Mouse (Mus musculus) forebrain, embryonic 15.5 days (tissue): ENCODE data around the gene Adam22. TPM values are rescaled to one million over a fixed set of nuclear protein-coding genes. Genes with fewer than 3 reads are reported as not detected.

ENCODE experiments used
- ATAC-seq: fragments of 200-750 bp; cut with Nextera tagmentation; replicated peaks from 2 replicates; pipeline ENCODE4 v1.8.0; 2017; ENCODE audit warnings: mild to moderate bottlenecking, moderate TSS enrichment, moderate library complexity
- H3K27ac ChIP-seq: fragments of 300-500 bp; sonication (generic); replicated peaks from 2 replicates; pipeline ENCODE4 v1.5.1; 2015; ENCODE audit warnings: mild to moderate bottlenecking, inconsistent platforms
- H3K27me3 ChIP-seq: fragments of 300-500 bp; sonication (generic); 2 replicates; pipeline ENCODE4 v1.6.1; 2015; ENCODE audit warnings: inconsistent platforms
- H3K36me3 ChIP-seq: fragments of 300-500 bp; sonication (generic); 2 replicates; pipeline ENCODE4 v1.6.1; 2015; ENCODE audit warnings: mild to moderate bottlenecking, inconsistent platforms
- H3K4me1 ChIP-seq: fragments of 300-500 bp; sonication (generic); 2 replicates; pipeline ENCODE4 v1.6.1; 2015; ENCODE audit warnings: inconsistent platforms
- H3K4me2 ChIP-seq: fragments of 300-500 bp; sonication (generic); replicated peaks from 2 replicates; pipeline ENCODE4 v1.6.1; 2015; ENCODE audit warnings: mild to moderate bottlenecking, inconsistent platforms
- H3K4me3 ChIP-seq: fragments of 300-500 bp; sonication (generic); 2 replicates; pipeline ENCODE4 v1.5.1; 2015; ENCODE audit warnings: mild to moderate bottlenecking, inconsistent platforms
- H3K9ac ChIP-seq: fragments of 300-500 bp; sonication (generic); replicated peaks from 2 replicates; pipeline ENCODE4 v1.6.1; 2015; ENCODE audit warnings: mild to moderate bottlenecking, inconsistent platforms
- H3K9me3 ChIP-seq: fragments of 300-500 bp; sonication (generic); 2 replicates; pipeline ENCODE4 v1.6.1; 2016; ENCODE audit warnings: inconsistent platforms
- WGBS: fragments of 180-500 bp; shearing (Covaris S2); methylation state at CpG from one replicate; pipeline ENCODE4 v1.1.7; 2015; ENCODE audit warnings: mixed read lengths; 5-methylcytosine and 5-hydroxymethylcytosine counted together
- polyA plus RNA-seq: library from polyadenylated mRNA; unstranded; fragments of >200 nt; fragmentation: Nextera tagmentation; extraction: Ambion mirVana; gene quantifications from 2 replicates; pipeline ENCODE4 v1.2.1, GENCODE M21; 2015

The Adam22 gene
- polyA plus RNA-seq, 1 experiment from 2014 or later, result 41.4 TPM

DNA sequence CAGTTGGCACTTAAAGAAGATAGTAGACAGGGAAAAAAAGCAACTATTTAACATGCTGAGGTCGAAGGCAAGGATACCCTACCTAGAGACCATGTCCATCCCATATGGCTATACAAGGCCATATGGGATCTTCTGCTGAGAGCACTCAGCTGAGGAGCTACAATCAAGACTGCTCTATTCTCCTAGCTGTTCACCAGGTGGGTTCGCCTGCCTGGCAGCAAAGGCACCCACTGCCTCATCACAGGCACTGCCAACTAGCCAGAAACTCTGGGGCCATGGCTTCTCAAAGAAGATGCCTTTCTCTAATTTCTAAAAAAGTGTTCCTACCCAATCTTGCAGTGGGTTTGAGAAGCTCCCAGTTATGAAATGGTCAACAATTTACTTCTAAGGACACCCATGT, 238.2 kb downstream of the Adam22 start:
- no peak overlapping the region for H3K9ac ChIP-seq
- no peak overlapping the region for H3K4me2 ChIP-seq
- no peaks in the 10 kb centered on the region for H3K9me3 ChIP-seq
- no peak overlapping the region for H3K4me3 ChIP-seq
- no peaks in the 10 kb centered on the region for H3K4me1 ChIP-seq
- H3K36me3 ChIP-seq, result peaks cover 22% of the 10 kb centered on the region
- no peaks in the 10 kb centered on the region for H3K27me3 ChIP-seq
- H3K27ac ChIP-seq, result no peak overlapping the region
- WGBS, result 83% methylated on average over 2 of the region's 2 CpGs
- ATAC-seq, result no peak

- Histone ChIP-seq H3K27me3 (no peaks in the 10 kb centered on the region), H3K4me2 (no peak overlapping the region), H3K27ac (no peak overlapping the region), H3K4me1 (peaks cover 5% of the 10 kb centered on the region), H3K4me3 (no peak overlapping the region), H3K36me3 (peaks cover 9% of the 10 kb centered on the region; the same call in 1 of the 2 replicates), H3K9ac (no peak overlapping the region), H3K9me3 (no peaks in the 10 kb centered on the region)
- no peak for ATAC-seq
- 86% methylated on average over 3 of the region's 3 CpGs for WGBS
These were observed 247.0 kb downstream of the Adam22 start for GRCm38 (mm10) chr5:8120926-8121325.

- no peaks in the 10 kb centered on the region for H3K27me3 ChIP-seq
- 79% methylated on average over 2 of the region's 2 CpGs for WGBS
- ATAC-seq, result no peak
- peaks cover 8% of the 10 kb centered on the region; the same call in 1 of the 2 replicates for H3K36me3 ChIP-seq
- H3K4me2 ChIP-seq, result no peak overlapping the region
- H3K27ac ChIP-seq, result no peak overlapping the region
- H3K9me3 ChIP-seq, result no peaks in the 10 kb centered on the region
- no peak overlapping the region for H3K4me3 ChIP-seq
- H3K4me1 ChIP-seq, result peaks cover 5% of the 10 kb centered on the region
- H3K9ac ChIP-seq, result no peak overlapping the region
These were observed 247.9 kb downstream of the Adam22 start for GRCm38 (mm10) chr5:8120087-8120486.

- no peak overlapping the region for H3K4me3 ChIP-seq
- no peak overlapping the region for H3K27ac ChIP-seq
- WGBS, result 52% methylated on average over 5 of the region's 5 CpGs
- H3K9me3 ChIP-seq, result no peaks in the 10 kb centered on the region
- no peak overlapping the region for H3K4me2 ChIP-seq
- H3K36me3 ChIP-seq, result 0 out of 2 replicates have a peak, but pooled peaks cover 3% of the 10 kb centered on the region
- H3K9ac ChIP-seq, result no peak overlapping the region
- no peaks in the 10 kb centered on the region for H3K27me3 ChIP-seq
- peaks cover 5% of the 10 kb centered on the region for H3K4me1 ChIP-seq
- peak; percentile 77; the same call in 1 of the 2 replicates for ATAC-seq
These were observed 251.3 kb downstream of the Adam22 start for GRCm38 (mm10) chr5:8116561-8117168.

DNA sequence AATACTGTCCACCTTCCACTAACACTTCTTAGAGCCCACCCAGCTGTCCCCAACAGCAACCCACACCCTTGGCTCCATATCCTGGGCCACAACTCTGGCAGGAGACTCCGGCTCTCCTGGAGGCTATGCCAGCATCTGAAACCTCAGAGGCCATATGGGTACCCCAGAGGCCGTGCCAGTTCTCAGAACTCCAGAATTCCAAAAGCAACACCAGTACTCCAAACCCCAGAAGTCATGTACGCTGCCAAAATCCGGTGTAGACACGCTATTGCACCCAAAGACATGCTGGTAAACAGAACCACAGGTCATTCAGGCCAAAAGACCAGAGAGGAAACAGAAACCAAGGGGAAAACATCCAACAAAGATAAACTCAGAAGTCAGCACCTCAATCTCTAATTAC, 255.7 kb downstream of the Adam22 start:
- WGBS, result 84% methylated on average over 5 of the region's 5 CpGs
- ATAC-seq, result no peak

DNA sequence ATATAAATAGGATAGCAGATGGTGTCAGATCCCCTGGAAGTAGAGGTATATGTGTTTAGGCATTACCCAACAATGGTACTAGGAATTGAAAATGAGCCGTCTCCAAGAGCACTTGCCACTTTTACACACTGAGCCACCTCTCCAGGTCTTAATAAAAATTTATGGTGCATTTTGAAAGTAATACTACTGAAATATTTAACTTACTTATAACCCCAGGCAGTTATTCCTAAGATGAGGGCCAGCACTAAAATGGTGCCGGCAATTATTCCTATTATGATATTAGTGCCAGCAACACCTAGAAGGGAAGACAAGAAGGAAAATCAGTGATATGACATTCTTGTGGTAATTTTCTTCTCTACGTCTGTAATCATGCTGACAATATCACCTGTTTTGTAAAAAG, 256.3 kb downstream of the Adam22 start:
- ATAC-seq, result no peak
- 95% methylated on average over 3 of the region's 3 CpGs for WGBS
- Histone ChIP-seq H3K4me1 (peaks cover 4% of the 10 kb centered on the region), H3K9ac (no peak overlapping the region), H3K4me3 (no peak overlapping the region), H3K27me3 (no peaks in the 10 kb centered on the region), H3K9me3 (no peaks in the 10 kb centered on the region), H3K4me2 (no peak overlapping the region), H3K27ac (no peak overlapping the region), H3K36me3 (no peaks in the 10 kb centered on the region)

More for the DNA sequence above, 255.7 kb downstream of the Adam22 start:
- H3K4me2 ChIP-seq, result no peak overlapping the region
- no peak overlapping the region for H3K9ac ChIP-seq
- H3K27ac ChIP-seq, result no peak overlapping the region
- H3K36me3 ChIP-seq, result no peaks in the 10 kb centered on the region
- peaks cover 5% of the 10 kb centered on the region for H3K4me1 ChIP-seq
- H3K27me3 ChIP-seq, result no peaks in the 10 kb centered on the region
- H3K9me3 ChIP-seq, result no peaks in the 10 kb centered on the region
- no peak overlapping the region for H3K4me3 ChIP-seq

DNA sequence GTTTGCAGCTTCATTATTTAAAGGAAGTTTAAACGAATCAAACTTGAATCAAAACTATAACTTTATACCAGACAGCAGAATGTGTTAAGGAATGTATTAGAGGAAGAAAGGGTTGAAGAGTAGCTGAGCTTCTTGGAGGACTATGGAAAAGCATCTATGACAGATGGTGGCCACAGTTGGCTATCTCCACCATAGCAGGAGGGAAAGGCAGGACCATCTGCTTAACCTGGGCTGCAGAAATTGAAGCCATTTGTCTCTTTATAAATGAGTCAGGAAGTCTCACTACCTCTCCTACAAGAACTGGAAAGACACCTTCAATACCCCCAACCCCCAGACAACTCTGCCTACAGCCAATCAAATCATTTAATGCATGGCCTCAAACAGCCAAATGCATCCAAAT, 272.3 kb downstream of the Adam22 start:
- 96% methylated on average over 1 of the region's 1 CpGs for whole genome bisulfite sequencing
- no peak for ATAC-seq
- H3K36me3 ChIP-seq, result no peaks in the 10 kb centered on the region
- no peaks in the 10 kb centered on the region for H3K27me3 ChIP-seq
- no peak overlapping the region for H3K9ac ChIP-seq
- H3K27ac ChIP-seq, result no peak overlapping the region
- H3K4me1 ChIP-seq, result no peaks in the 10 kb centered on the region
- no peak overlapping the region for H3K4me2 ChIP-seq
- H3K4me3 ChIP-seq, result no peak overlapping the region
- no peaks in the 10 kb centered on the region for H3K9me3 ChIP-seq

DNA sequence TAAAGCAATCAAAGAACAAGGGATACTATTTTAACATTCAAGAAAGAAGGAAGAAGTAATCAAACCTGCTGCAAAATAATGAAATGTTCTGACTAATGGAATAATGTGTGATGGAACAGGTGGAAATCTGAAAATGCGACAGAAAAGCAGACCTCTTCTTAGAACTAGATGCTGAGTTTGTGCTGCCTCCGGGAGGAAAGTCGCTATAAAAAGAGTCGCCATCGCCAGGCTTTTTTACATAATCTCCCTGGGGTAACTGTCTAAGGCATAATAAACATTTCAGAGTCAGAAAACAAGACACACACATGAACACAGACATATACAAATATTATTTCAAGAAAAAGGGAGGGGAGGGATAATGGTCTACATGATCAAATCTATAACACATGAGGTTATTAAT, 273.0 kb downstream of the Adam22 start:
- Histone ChIP-seq H3K36me3 (no peaks in the 10 kb centered on the region), H3K9ac (no peak overlapping the region), H3K9me3 (no peaks in the 10 kb centered on the region), H3K4me1 (no peaks in the 10 kb centered on the region), H3K27ac (no peak overlapping the region), H3K4me2 (no peak overlapping the region), H3K4me3 (no peak overlapping the region), H3K27me3 (no peaks in the 10 kb centered on the region)
- ATAC-seq, result no peak
- 82% methylated on average over 5 of the region's 5 CpGs for WGBS

DNA sequence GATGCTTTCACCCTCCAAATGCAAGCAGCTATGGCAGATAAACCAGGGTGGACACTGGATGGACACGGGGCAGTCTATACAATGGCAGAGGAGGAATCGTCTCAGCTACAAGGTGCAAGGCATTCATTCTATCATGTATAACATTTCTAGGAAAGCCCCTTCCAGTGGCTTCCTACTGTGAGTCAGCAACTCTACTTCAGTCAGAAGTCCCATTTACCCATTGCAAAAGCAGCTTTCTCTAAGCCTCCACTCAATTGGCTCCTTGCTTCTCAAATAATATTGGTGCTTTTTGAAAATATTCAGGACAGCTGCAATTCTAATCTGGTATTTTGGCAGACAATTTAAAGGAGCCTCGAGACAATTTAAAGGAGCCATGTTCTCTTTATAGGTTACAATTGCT, 279.8 kb downstream of the Adam22 start:
- no peak overlapping the region for H3K27ac ChIP-seq
- ATAC-seq, result no peak
- no peaks in the 10 kb centered on the region for H3K9me3 ChIP-seq
- no peak overlapping the region for H3K4me2 ChIP-seq
- no peaks in the 10 kb centered on the region for H3K36me3 ChIP-seq
- H3K27me3 ChIP-seq, result no peaks in the 10 kb centered on the region
- H3K4me1 ChIP-seq, result no peaks in the 10 kb centered on the region
- H3K4me3 ChIP-seq, result no peak overlapping the region
- WGBS, result 78% methylated on average over 3 of the region's 3 CpGs
- no peak overlapping the region for H3K9ac ChIP-seq

DNA sequence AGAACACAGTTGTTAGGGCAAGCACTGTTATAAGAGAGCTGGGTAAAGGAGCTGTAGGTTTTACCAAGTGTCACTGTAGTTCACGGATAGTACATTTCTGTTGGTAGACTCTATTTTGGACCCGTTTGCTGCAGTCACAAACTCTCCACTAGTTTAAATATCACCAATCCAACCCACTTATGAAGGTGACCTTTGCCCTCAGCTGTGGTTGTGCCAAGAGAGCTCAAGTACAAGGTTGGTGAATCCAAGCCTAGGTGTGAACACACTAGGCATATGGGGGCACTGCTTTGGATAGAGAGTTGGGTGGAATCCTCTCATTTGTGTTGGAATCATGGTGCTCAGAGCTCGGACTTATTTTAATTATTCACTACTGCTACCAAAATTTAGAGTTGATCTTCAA, 282.3 kb downstream of the Adam22 start:
- Histone ChIP-seq H3K4me3 (no peak overlapping the region), H3K9me3 (no peaks in the 10 kb centered on the region), H3K27ac (no peak overlapping the region), H3K4me1 (no peaks in the 10 kb centered on the region), H3K4me2 (no peak overlapping the region), H3K36me3 (no peaks in the 10 kb centered on the region), H3K27me3 (no peaks in the 10 kb centered on the region), H3K9ac (no peak overlapping the region)
- no peak for ATAC-seq
- WGBS, result 93% methylated on average over 3 of the region's 3 CpGs

GRCm38 (mm10) chr5:8082800-8083509, 285.0 kb downstream of the Adam22 start:
- Histone ChIP-seq H3K4me2 (no peak overlapping the region), H3K27ac (no peak overlapping the region), H3K27me3 (no peaks in the 10 kb centered on the region), H3K9ac (no peak overlapping the region), H3K9me3 (no peaks in the 10 kb centered on the region), H3K4me3 (no peak overlapping the region), H3K4me1 (no peaks in the 10 kb centered on the region), H3K36me3 (no peaks in the 10 kb centered on the region)
- ATAC-seq, result no peak
- 77% methylated on average over 20 of the region's 20 CpGs for WGBS

DNA sequence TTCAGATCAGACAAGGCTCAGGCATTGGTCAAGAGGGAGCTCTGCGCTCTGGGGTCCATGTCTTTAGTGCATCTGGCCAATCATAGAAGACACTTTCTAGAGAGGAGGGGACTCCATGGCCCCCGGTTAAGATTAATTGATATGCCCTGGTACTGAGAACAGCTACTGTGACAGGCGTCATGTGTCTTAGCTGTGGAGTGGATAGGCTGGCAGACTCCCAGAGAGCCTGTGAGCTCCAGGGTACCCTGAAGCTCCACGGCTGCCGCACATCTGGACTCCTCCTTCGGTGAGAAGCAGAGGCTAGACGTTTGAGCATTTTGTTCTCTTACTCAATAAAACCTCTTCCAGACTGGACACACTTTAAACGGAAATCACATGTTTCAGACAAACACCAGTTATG, 290.5 kb downstream of the Adam22 start:
- H3K36me3 ChIP-seq, result peaks cover 6% of the 10 kb centered on the region; the same call in 1 of the 2 replicates
- no peak for ATAC-seq
- H3K9ac ChIP-seq, result no peak overlapping the region
- no peak overlapping the region for H3K4me2 ChIP-seq
- no peak overlapping the region for H3K27ac ChIP-seq
- no peaks in the 10 kb centered on the region for H3K4me1 ChIP-seq
- no peak overlapping the region for H3K4me3 ChIP-seq
- no peaks in the 10 kb centered on the region for H3K9me3 ChIP-seq
- no peaks in the 10 kb centered on the region for H3K27me3 ChIP-seq
- WGBS, result 91% methylated on average over 8 of the region's 8 CpGs
